Mouse (Mus musculus): ENCODE measurements around the gene Eif4a2.

Gene Eif4a2

GRCm38 (mm10) chr16:23140911-23141310 is 33.7 kb downstream of the Eif4a2 start:
- DNase-seq (ENCODE audit: low spot score): no peak

DNA sequence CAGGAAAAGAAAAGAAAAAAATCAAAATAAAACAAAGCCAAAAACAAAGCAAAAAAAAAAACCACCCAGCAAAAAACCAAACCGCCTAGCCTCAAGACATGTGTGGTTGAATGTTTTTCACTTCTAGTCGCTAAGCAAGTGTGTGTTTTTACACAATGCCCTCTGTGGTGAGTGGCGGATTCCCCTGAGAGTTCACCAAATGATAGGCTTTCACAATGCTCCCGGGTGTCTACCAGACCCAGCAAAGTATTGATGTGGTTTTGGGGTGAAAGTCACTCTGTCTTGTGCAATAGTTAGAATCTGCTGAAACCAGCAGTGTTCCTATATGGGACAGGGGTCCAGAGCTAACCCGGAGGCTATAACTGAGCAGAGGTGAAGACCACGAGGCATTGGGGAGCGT is 37.1 kb downstream of the Eif4a2 start:
- DNase-seq (ENCODE audit: low spot score): no peak

DNA sequence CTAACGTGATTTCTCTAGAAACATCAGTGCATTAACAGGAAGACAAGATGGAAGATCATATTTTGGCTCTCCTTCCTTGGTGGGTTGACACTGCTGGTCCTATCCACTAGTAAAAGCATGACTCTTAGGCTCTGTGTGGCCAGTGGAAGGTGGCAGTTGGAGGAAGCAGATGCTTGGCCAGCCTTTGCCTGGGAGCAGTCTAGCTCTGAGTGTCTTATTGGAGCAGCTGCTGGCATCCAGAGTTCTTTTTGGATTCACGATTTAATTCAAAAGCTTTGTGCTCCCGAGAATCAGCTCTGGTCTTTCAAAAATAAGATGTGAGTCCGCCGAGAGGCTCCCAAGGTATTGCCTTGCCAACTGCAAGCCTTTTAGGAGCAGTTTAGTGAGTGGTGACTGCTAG is 38.0 kb downstream of the Eif4a2 start:
- no peak for DNase-seq (ENCODE audit: low spot score)

- no peak for DNase-seq (ENCODE audit: low spot score)
Measured at GRCm38 (mm10) chr16:23146280-23146679, 39.0 kb downstream of the Eif4a2 start, which contains the start of gene Adipoq. Gene Adipoq (plus strand): TSS chr16:23146536.

DNA sequence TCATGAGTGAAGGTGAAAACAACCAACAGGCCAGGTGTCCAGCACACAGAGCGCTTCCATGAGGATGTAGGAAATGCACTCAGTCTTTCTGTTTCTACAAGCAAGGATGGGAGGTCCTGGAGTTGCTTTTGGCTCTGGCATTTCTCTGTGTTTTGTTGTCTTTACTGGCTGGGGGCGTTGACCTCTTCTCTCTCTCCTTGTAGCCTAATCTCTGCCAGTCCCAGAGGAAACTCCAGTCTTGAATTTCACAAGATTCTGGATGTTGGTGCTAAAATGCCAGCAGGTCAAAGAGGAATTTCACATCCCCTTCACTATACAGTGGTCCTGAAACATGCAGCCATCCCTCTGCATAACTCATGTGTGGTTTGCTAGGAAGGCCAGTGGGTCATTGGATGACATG is 41.7 kb downstream of the Eif4a2 start:
- no peak for DNase-seq (ENCODE audit: low spot score)

- DNase-seq (ENCODE audit: low spot score): no peak
Measured at GRCm38 (mm10) chr16:23149396-23149795, 42.2 kb downstream of the Eif4a2 start.

GRCm38 (mm10) chr16:23151423-23151822 is 44.2 kb downstream of the Eif4a2 start:
- DNase-seq (ENCODE audit: low spot score): no peak

DNA sequence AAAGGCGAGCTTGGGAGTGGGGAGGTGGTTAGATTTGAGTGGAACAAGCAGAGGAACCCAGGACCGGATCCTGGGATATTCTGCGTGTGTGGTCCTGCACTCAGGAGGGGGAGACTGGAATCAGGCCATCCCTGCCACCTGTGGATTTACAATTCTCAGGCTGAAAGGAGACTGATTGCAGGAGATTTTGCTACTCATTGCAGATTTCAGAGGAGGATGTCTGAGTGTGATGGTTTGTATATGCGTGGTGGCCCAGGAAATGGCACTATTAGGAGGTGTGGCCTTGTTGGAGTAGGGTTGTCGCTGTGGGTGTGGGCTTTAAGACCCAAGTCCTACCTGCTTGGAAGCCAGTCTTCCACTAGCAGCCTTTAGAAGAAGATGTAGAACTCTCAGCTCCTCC is 47.0 kb downstream of the Eif4a2 start:
- no peak for DNase-seq (ENCODE audit: low spot score)

- no peak for DNase-seq (ENCODE audit: low spot score)
Measured at GRCm38 (mm10) chr16:23157013-23157412, 49.8 kb downstream of the Eif4a2 start.

DNA sequence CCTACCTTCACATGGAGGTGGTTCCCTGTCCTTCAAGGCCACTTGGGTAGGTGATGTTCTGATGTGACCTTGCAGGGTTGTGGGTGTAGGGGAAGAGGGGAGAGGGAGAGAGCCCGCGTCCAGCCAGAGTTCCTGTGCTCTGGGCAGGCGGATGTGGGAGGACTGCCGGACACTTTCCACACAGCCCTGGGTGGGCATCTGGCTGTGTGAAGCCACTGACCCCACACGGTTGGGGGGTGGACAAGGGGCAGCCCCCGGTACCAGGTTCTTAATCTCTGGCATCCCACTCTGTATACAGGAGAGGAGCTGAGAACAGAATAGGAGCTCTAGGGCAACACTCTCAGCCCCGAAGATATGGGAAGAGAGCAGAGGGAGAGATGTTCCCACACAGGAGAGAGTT is 51.0 kb downstream of the Eif4a2 start:
- DNase-seq (ENCODE audit: low spot score): no peak

DNA sequence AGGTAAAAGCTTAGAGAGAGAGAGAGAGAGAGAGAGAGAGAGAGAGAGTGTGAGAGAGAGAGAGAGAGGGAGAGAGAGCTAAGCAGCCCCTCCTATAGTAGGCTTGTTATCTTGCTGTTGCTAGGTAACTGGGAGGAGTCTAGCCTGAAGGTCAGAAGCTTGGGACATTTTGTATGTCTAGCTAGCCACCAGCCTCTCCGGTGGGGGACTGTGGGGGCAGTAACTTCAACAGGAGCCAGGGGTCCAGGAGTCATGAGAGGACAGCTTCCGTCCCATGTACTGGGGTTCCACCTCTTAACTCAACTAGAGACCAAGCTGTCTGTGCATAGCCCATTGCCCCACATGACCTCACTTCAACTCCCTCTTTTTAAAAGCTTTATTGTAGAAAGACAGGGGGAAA is 51.7 kb downstream of the Eif4a2 start:
- DNase-seq (ENCODE audit: low spot score): no peak

GRCm38 (mm10) chr16:23159749-23160148 is 52.5 kb downstream of the Eif4a2 start:
- no peak for DNase-seq (ENCODE audit: low spot score)

GRCm38 (mm10) chr16:23162116-23162515 is 54.9 kb downstream of the Eif4a2 start:
- DNase-seq (ENCODE audit: low spot score): no peak

All from urinary bladder, postnatal 25 days (tissue).